Mouse (Mus musculus) midbrain, embryonic 16.5 days (tissue): ENCODE results near the gene Gm1979. TPM values are rescaled to one million over a fixed set of nuclear protein-coding genes. Genes with fewer than 3 reads are reported as not detected.
"Not testable (repeated sequence)": the region's sequence is repeated elsewhere in the genome, so short reads cannot be mapped to it uniquely, and the experiment has no call there.

Experiments used
- ATAC-seq: fragments of 200-750 bp; cut with Nextera tagmentation; 2 replicates; pipeline ENCODE4 v1.8.0; 2017; ENCODE audit warnings: moderate TSS enrichment
- H3K27ac ChIP-seq: fragments of 300-500 bp; sonication (generic); 2 replicates; pipeline ENCODE4 v1.5.1; 2014; ENCODE audit warnings: mild to moderate bottlenecking, low read length, mixed read lengths
- H3K27me3 ChIP-seq: fragments of 300-500 bp; sonication (generic); 2 replicates; pipeline ENCODE4 v1.6.1; 2014; ENCODE audit warnings: low read depth, low read length, mixed read lengths; ENCODE audit not compliant: control insufficient read depth, insufficient read depth
- H3K36me3 ChIP-seq: fragments of 300-500 bp; sonication (generic); 2 replicates; pipeline ENCODE4 v1.6.1; 2014; ENCODE audit warnings: mild to moderate bottlenecking, low read length, moderate library complexity, mixed read lengths; ENCODE audit not compliant: control insufficient read depth, insufficient read depth
- H3K4me1 ChIP-seq: fragments of 300-500 bp; sonication (generic); 2 replicates; pipeline ENCODE4 v1.6.1; 2014; ENCODE audit warnings: mild to moderate bottlenecking, low read length, mixed read lengths; ENCODE audit not compliant: control insufficient read depth, insufficient read depth
- H3K4me2 ChIP-seq: fragments of 300-500 bp; sonication (generic); 2 replicates; pipeline ENCODE4 v1.6.1; 2014; ENCODE audit warnings: mild to moderate bottlenecking, low read length, mixed read lengths
- H3K4me3 ChIP-seq: fragments of 300-500 bp; sonication (generic); 2 replicates; pipeline ENCODE4 v1.5.1; 2014; ENCODE audit warnings: low read depth, mild to moderate bottlenecking, low read length, moderate library complexity, mixed read lengths
- H3K9ac ChIP-seq: fragments of 300-500 bp; sonication (generic); 2 replicates; pipeline ENCODE4 v1.6.1; 2014; ENCODE audit warnings: low read depth, low read length, mixed read lengths
- H3K9me3 ChIP-seq: fragments of 300-500 bp; sonication (generic); replicated peaks from 2 replicates; pipeline ENCODE4 v1.6.1; 2014; ENCODE audit warnings: mild to moderate bottlenecking, low read length, mixed read lengths; ENCODE audit not compliant: control insufficient read depth, poor library complexity, severe bottlenecking
- WGBS: fragments of 180-500 bp; shearing (Covaris S2); extraction: QIAGEN DNeasy Blood & Tissue Kit; methylation state at CpG from one replicate; pipeline ENCODE4 v1.1.7; 2014; 5-methylcytosine and 5-hydroxymethylcytosine counted together
- polyA plus RNA-seq: library from polyadenylated mRNA; unstranded; fragments of >200 nt; fragmentation: Nextera tagmentation; extraction: Ambion mirVana; gene quantifications from 2 replicates; pipeline ENCODE4 v1.2.1, GENCODE M21; 2015

Gm1979 gene
- polyA plus RNA-seq, result 0.29 and 0.36 TPM in 2 replicates

DNA sequence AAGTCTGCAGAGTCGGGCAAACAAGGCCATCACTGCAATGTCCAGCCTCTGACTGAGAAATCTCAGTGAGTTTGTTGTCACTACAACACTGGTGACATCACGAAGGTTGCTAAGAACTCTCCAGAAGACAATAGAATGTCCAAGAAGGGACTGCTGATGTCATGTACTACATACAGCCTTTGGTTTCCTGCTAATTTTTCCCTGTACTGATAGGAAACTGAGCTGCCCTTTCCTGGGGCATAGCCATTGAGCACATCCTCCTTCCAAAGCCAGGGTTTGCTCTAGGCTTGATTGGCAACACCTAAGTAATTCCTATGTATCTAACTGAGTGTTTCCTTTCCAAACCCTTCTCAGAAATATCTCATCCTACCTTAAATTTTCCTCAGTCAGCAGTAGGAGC lies at the start of gene Gm1979:
Gm1979 (minus strand) TSS at position 101 of the 400 bp plus-strand sequence.
- H3K4me3 ChIP-seq, H3K9me3 ChIP-seq, H3K9ac ChIP-seq, H3K27me3 ChIP-seq, H3K4me1 ChIP-seq, H3K4me2 ChIP-seq, H3K27ac ChIP-seq, H3K36me3 ChIP-seq, ATAC-seq: not testable (repeated sequence)
- WGBS, result 92% methylated on average over 1 of the region's 2 CpGs

DNA sequence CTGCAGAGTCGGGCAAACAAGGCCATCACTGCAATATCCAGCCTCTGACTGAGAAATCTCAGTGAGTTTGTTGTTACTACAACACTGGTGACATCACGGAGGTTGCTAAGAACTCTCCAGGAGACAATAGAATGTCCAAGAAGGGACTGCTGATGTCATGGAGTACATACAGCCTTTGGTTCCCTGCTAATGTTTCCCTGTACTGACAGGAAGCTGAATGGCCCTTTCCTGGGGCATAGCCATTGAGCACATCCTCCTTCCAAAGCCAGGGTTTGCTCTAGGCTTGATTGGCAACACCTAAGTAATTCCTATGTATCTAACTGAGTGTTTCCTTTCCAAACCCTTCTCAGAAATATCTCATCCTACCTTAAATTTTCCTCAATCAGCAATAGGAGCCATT lies 34.9 kb upstream of the Gm1979 start, which contains the start of gene Speer4a:
Speer4a (minus strand) TSS at position 101 of the 400 bp plus-strand sequence.
- H3K4me2 ChIP-seq, H3K9me3 ChIP-seq, H3K36me3 ChIP-seq, H3K27me3 ChIP-seq, H3K27ac ChIP-seq, H3K4me3 ChIP-seq, ATAC-seq, H3K4me1 ChIP-seq, H3K9ac ChIP-seq: not testable (repeated sequence)
- WGBS, result 76% methylated on average over 2 of the region's 2 CpGs

DNA sequence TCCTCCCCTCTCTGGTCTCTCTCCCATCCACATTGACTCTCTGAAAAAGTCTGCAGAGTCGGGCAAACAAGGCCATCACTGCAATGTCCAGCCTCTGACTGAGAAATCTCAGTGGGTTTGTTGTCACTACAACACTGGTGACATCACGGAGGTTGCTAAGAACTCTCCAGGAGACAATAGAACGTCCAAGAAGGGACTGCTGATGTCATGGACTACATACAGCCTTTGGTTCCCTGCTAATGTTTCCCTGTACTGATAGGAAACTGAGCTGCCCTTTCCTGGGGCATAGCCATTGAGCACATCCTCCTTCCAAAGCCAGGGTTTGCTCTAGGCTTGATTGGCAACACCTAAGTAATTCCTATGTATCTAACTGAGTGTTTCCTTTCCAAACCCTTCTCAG lies 18.2 kb upstream of the Gm1979 start, which contains the start of gene Gm5862:
Gm5862 (minus strand) TSS at position 101 of the 400 bp plus-strand sequence.
- not testable (repeated sequence) for H3K36me3 ChIP-seq, H3K4me3 ChIP-seq, H3K9ac ChIP-seq, H3K27ac ChIP-seq, ATAC-seq, H3K9me3 ChIP-seq, H3K27me3 ChIP-seq, H3K4me1 ChIP-seq, H3K4me2 ChIP-seq
- no CpG with 5 or more reads among the region's 3 CpGs for WGBS

DNA sequence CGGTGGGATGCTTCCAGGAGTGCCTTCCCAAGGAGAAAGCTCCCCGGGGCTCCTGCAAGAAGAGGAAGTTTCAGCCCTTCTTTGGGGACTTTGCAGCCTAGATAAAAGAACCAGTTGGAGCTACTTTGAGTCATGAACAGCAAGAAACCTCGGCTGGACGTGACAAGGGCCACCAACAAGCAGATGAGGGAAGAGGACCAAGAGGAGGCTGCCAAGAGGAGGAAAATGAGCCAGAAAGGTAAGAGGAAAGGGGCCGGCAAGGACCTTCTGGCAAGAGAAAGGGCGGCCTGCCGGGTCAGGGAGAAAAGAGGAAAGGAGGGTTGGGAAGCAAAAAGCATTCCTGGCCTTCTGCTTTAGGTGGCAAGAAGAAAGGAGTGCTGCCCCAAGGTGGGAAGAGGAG lies 3.1 kb upstream of the Gm1979 start:
- not testable (repeated sequence) for ATAC-seq, H3K36me3 ChIP-seq, H3K9me3 ChIP-seq, H3K27me3 ChIP-seq, H3K27ac ChIP-seq, H3K4me1 ChIP-seq, H3K9ac ChIP-seq
- Histone ChIP-seq H3K4me2 (peak overlapping the region; percentile 55), H3K4me3 (peak overlapping the region; percentile 34)
- 69% methylated on average over 6 of the region's 7 CpGs for WGBS

DNA sequence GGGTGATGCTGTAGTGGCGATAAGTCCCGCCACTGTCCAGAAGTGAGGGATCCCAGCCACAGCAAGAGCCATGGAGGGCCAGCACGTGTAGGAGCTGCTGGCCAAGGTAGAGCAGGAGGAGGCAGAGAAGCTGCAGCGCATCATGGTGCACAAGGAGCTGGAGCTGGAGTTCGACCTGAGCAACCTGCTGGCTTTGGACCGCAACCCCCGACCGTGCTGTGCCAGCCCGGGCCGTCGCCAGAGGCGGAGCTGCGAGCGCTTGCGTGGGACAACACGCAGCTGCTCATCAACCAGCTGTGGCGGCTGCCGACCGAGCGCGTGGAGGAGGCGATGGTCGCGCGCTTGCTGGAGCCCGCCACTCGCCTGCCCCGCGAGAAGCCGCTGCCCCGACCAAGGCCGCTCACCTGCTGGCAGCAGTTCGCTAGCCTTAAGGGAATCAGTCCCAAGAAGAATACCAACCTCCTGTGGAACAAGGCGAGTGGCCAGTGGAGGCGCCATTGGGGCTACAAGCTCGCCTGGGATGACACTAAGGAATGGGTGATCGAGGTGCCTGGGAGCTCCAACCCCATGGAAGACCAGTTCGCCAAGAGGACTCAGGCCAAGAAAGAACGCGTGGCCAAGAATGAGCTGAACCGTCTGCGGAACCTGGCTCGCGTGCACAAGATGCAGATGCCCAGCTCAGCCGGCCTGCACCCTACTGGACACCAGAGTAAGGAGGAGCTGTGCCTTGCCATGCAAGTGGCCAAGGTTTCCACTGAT lies 2.5 kb upstream of the Gm1979 start:
- WGBS, result 20% methylated on average over 40 of the region's 45 CpGs

DNA sequence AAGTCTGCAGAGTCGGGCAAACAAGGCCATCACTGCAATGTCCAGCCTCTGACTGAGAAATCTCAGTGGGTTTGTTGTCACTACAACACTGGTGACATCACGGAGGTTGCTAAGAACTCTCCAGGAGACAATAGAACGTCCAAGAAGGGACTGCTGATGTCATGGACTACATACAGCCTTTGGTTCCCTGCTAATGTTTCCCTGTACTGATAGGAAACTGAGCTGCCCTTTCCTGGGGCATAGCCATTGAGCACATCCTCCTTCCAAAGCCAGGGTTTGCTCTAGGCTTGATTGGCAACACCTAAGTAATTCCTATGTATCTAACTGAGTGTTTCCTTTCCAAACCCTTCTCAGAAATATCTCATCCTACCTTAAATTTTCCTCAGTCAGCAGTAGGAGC lies 16.0 kb downstream of the Gm1979 start, which contains the start of gene Gm21698:
Gm21698 (minus strand) TSS at position 101 of the 400 bp plus-strand sequence.
- not testable (repeated sequence) for H3K27ac ChIP-seq, H3K9ac ChIP-seq, ATAC-seq, H3K4me3 ChIP-seq, H3K4me1 ChIP-seq, H3K9me3 ChIP-seq, H3K4me2 ChIP-seq, H3K27me3 ChIP-seq, H3K36me3 ChIP-seq
- WGBS, result no CpG with 5 or more reads among the region's 3 CpGs

More for the DNA sequence above, 2.5 kb upstream of the Gm1979 start:
- not testable (repeated sequence) for H3K27ac ChIP-seq, H3K27me3 ChIP-seq, H3K4me1 ChIP-seq, H3K36me3 ChIP-seq, H3K9me3 ChIP-seq
- Histone ChIP-seq H3K4me3 (peak overlapping the region; percentile 34), H3K9ac (peak overlapping the region; percentile 37), H3K4me2 (peak overlapping the region; percentile 55)
- ATAC-seq, result peak; percentile 97

DNA sequence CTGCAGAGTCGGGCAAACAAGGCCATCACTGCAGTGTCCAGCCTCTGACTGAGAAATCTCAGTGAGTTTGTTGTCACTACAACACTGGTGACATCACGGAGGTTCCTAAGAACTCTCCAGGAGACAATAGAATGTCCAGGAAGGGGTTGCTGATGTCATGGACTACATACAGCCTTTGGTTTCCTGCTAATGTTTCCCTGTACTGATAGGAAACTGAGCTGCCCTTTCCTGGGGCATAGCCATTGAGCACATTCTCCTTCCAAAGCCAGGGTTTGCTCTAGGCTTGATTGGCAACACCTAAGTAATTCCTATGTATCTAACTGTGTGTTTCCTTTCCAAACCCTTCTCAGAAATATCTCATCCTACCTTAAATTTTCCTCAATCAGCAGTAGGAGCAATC lies 32.0 kb downstream of the Gm1979 start, which contains the start of gene Gm21680:
Gm21680 (minus strand) TSS at position 101 of the 400 bp plus-strand sequence.
- not testable (repeated sequence) for H3K4me1 ChIP-seq, H3K27ac ChIP-seq, H3K4me3 ChIP-seq, H3K27me3 ChIP-seq, H3K9ac ChIP-seq, H3K9me3 ChIP-seq, H3K4me2 ChIP-seq, ATAC-seq, H3K36me3 ChIP-seq
- no CpG with 5 or more reads among the region's 2 CpGs for WGBS

DNA sequence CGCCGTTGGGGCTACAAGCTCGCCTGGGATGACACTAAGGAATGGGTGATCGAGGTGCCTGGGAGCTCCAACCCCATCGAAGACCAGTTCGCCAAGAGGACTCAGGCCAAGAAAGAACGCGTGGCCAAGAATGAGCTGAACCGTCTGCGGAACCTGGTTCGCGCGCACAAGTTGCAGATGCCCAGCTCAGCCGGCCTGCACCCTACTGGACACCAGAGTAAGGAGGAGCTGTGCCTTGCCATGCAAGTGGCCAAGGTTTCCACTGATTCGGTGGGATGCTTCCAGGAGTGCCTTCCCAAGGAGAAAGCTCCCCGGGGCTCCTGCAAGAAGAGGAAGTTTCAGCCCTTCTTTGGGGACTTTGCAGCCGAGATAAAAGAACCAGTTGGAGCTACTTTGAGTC lies 47.5 kb downstream of the Gm1979 start:
- not testable (repeated sequence) for ATAC-seq, H3K4me1 ChIP-seq, H3K9me3 ChIP-seq, H3K9ac ChIP-seq, H3K27ac ChIP-seq, H3K27me3 ChIP-seq, H3K36me3 ChIP-seq
- WGBS, result 68% methylated on average over 16 of the region's 17 CpGs
- peak overlapping the region; percentile 22 for H3K4me3 ChIP-seq
- H3K4me2 ChIP-seq, result peak overlapping the region; percentile 45

DNA sequence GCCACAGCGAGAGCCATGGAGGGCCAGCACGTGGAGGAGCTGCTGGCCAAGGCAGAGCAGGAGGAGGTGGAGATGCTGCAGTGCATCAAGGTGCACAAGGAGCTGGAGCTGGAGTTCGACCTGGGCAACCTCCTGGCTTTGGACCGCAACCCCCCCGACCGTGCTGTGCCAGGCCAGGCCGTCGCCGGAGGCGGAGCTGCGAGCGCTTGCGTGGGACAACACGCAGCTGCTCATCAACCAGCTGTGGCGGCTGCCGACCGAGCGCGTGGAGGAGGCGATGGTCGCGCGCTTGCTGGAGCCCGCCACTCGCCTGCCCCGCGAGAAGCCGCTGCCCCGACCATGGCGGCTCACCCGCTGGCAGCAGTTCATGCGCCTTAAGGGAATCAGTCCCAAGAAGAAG lies 48.0 kb downstream of the Gm1979 start:
- Histone ChIP-seq H3K4me2 (peak overlapping the region; percentile 45), H3K4me3 (peak overlapping the region; percentile 22)
- not testable (repeated sequence) for H3K9ac ChIP-seq, H3K36me3 ChIP-seq, H3K27me3 ChIP-seq, H3K27ac ChIP-seq, H3K4me1 ChIP-seq, H3K9me3 ChIP-seq
- ATAC-seq, result peak; percentile 71
- WGBS, result 35% methylated on average over 30 of the region's 32 CpGs
